Mouse (Mus musculus) brain, embryonic 14.5 days (tissue): Measurements from ENCODE around the gene Pfkp.

Experiments
- CTCF ChIP-seq: fragments of 200-500 bp; IDR thresholded peaks from 2 replicates; pipeline ENCODE4 v1.5.1; 2012; ENCODE audit warnings: inconsistent platforms, mild to moderate bottlenecking, moderate library complexity, borderline replicate concordance; ENCODE audit not compliant: insufficient read depth, insufficient read length; ENCODE audit errors: extremely low read depth
- POLR2A ChIP-seq: fragments of 200-500 bp; IDR thresholded peaks from 2 replicates; pipeline ENCODE4 v1.6.1; 2012; ENCODE audit warnings: mild to moderate bottlenecking, inconsistent platforms, borderline replicate concordance; ENCODE audit not compliant: poor library complexity, insufficient read depth, insufficient read length, severe bottlenecking; ENCODE audit errors: extremely low read depth

DNA sequence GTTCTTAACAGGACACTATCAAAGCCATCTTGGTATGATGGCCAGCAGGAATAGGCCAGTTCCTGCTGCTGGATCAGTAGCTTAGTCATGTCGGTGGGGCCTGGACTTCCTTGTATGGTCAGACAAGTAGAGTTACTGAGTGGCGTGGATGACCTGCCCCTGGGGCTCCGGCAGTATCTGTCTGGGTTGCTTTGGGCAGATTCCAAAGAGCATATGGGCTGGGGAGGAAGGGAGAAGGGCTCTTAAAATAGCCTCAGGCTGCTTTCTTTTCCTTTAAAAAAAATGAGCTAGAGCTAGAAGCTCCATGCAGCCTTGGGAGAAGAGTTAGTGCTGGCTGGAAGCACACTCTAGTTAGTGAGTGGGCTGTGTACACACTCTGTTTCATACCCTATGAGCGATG lies 18.3 kb upstream of the Pfkp start:
- no peak for TF ChIP-seq CTCF
- no peak for TF ChIP-seq POLR2A
